Mouse (Mus musculus): ENCODE data around the gene Asnsd1.

GRCm38 (mm10) chr1:53341071-53341470 lies 11.5 kb downstream of the Asnsd1 start:
- TF ChIP-seq CTCF (IDR thresholded peaks at IDR 0.05; ENCODE audit: borderline replicate concordance, insufficient read depth, low read depth, low read length) (no peak), POLR2A (IDR thresholded peaks at IDR 0.05; ENCODE audit: borderline replicate concordance, insufficient read depth, low read length) (no peak)

All from cerebellum, adult 2 months (tissue).